Mouse (Mus musculus) T-helper 2 cell (primary cell): ENCODE measurements around the gene Gm6899.

Experiments used
- in situ Hi-C: fragments of 300-600 bp; cut with MboI, MseI; formaldehyde crosslinking; loops from one replicate; pipeline ENCODE4 v1.15.1; 2025; ENCODE audit warnings: high pct_unique_total_duplicates

The Gm6899 gene

GRCm38 (mm10) chr11:26593061-26594059 lies at the start of gene Gm6899, which contains the start of gene Vrk2:
TSS of gene Gm6899 (plus strand) at chr11:26593241.
TSS of gene Vrk2 (minus strand) at chr11:26593999.
- in situ Hi-C loops: no loop called here

GRCm38 (mm10) chr11:26551551-26551950 lies 41.5 kb upstream of the Gm6899 start:
- in situ Hi-C loops: no loop called here

DNA sequence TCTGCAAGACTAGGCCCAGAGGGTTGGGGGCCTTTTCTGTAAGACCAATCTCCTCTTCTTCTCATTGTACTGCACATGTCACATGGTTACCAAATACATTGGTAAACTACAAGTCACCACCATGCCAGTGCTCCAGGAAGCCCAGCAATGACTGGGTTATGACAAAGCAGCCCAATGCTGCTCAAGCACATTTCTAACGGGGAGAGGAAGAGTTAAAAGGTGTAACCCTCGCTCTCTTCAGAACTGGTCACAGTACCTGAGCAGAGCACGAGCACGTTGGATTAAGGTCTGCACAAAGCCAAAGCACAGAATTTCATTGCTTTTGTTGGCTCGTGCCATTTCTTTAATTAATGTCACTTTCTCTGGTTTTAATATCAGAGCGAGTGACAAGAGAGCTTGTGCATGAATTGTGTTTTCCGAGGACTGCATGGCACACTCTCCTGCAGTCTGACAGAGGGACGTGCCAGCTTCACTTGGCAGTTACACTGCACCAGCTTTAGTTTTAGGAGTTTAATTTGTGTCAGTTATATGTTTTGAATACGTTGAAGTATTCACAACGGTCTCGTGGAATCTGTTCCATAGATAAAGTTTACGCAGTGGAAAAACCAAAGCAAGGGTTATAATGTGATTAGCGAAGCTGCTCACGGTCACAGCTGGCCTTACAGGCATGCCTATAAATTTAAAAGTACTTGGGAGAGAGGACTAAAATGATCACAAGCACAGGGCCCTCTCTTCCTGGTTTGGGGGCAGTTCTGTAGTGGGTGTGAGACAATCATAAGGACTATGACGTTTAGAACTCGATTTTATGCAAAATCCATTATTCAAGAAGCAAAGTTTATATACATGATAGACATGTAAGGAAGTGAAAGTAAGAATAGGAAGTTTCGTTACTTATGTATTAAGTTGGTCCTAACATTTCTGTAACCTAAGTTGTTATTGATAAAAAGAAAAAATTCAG lies 7.4 kb upstream of the Gm6899 start:
- in situ Hi-C loops: loop anchor here (10.0 kb wide), 1 partner anchor 201 kb away; the partner anchor contains the start of gene Fancl

DNA sequence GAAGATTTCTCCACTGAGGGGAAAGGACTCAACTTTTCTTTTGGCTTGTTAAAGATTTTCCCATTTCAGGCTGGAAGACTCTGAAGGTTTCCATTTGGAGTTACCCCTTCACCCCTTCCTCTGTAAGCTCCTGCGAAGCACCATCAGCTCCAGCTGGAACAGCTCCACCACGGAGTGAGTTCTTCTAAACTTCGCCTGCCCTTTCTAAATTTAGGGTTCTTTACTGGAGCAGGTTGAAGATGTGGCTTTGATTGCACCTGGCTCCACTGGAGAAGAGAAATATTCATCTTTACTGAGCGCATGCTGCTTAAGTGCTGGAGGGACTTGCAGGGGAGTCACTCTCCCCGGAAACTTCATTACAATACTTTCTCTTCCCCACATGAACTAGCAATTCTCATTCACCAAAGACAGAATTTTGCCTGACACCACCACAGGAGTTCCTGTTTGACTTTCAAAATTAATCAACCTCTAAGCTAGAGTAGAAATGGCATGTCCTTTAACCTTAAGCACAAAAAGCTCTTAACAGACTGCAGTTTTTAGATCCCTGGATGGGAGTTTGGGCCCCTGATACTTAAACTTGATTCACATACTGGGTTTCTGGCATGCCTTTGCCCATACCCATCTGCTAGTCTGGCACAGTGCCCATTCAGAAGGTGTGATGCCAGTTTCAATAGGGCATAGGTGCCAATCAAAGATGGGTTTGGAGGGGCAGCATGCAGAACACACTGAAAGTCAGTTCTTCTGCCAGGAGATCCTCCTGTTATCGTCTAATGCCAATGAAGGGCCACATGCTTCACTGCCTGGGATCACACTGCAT lies 6.5 kb upstream of the Gm6899 start:
- in situ Hi-C loops: loop anchor here (10.0 kb wide), 1 partner anchor 202 kb away; the partner anchor contains the start of gene Fancl

DNA sequence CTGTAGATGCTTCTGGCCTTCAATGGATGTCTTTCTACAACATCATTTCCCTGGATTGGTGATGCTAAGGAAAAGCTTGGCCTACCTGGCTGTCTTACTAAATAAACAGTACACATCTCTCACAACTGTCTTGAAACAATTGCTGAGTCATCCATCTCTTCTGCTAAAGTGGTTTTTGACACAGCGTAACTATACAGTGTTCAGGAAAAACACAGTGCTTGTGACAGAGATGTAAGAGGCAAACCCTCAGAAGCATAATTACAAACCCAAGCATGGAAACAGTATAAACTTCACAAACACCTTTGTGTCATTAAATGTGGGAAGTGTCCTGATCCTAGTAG lies 5.9 kb upstream of the Gm6899 start:
- in situ Hi-C loops: loop anchor here (10.0 kb wide), 1 partner anchor 202 kb away; the partner anchor contains the start of gene Fancl

GRCm38 (mm10) chr11:26592395-26593053 lies 517 bp upstream of the Gm6899 start:
- in situ Hi-C loops: no loop called here

DNA sequence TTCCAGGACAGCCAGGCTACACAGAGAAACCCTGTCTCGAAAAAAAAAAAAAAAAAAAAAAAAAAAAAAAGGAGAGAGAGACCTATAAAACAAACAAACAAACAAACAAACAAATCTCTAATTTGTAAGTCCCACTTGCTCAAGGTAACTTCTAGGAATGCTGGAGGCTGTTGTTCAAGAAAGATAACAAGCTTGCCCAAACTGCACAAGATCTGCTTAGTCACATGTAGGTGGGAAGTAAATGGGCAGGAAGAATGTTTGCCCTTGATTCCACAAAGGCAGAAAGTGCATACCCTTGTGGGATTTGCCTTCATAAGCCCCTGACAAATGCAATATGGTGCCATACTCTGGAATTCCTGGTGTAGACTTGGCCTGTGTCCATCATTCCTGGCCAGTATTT lies 1.4 kb downstream of the Gm6899 start:
- in situ Hi-C loops: no loop called here

DNA sequence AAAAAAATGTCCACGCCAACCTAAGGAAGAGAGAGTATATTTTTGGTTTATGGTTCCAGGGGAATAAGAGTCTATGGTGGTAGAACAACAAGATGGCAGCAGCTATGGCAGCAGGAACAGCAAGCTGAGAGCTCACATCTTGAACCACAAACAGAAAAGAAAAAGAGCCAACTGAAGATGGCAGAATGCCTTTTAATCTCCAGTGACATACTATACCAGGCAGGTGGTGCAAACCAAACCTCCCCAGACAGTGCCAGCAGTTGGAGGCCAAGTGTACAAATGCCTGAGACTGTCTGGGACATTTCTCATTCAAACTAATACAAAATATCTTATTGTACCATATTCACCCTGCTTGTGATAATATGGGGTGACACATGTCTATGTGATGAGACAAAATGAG lies 3.1 kb downstream of the Gm6899 start:
- in situ Hi-C loops: no loop called here

GRCm38 (mm10) chr11:26597145-26597544 lies 4.1 kb downstream of the Gm6899 start:
- in situ Hi-C loops: no loop called here

DNA sequence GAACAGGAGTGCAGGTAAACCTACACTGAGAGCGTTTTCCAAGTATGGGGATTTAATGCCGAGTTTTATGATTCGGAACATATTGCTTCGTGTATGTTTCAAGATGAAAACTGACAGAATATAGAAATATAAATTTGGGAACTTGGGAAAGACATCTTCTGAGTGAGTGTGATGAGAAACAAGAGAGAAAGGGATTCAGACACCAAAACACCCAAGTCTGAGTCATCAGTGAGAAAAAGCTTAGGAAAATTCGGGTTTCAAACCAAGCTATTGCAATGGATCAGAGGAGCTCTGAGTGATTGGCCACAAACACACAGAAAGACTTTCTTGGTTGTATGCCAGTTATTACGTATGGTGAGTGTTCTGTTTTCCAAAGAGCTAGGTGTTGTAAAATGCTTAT lies 4.7 kb downstream of the Gm6899 start:
- in situ Hi-C loops: no loop called here

DNA sequence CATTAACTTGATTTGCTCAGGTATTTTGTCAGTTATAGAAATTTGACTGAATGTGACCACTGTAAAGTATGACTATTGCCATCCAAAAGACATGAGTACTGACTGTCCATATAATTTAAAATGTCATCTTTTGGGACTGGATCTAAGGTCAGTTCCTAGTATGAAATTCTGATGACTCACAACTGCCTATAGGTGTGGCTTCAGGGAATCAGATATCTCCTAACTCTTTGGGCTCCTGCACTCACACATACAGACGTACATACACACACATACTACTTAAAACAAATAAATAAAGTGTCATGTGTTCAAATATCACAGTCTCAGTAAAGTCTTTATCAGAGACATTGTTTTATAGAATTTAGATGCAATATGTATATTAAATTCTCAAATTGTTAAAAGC lies 5.8 kb downstream of the Gm6899 start:
- in situ Hi-C loops: no loop called here

DNA sequence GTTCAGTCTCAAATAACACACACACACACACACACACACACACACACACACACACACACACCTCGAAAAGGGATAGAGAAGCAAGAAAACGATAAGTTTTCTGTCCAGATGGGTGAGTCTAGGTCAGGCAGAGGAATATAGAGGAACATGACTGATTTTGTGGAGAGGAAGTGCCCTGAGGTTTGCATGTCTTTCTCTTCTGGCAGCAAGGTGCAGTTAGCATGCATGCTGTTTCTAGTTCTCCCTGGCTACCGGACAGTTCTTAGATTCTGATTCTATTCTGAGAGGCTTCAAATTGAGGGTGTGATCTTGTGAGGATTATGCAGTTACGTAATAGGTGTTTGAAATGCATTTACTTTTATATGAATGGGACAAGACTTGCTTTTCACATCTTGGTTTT lies 7.7 kb downstream of the Gm6899 start:
- in situ Hi-C loops: loop anchor here (10.0 kb wide), 1 partner anchor 364 kb away; no protein-coding TSS in a partner anchor

DNA sequence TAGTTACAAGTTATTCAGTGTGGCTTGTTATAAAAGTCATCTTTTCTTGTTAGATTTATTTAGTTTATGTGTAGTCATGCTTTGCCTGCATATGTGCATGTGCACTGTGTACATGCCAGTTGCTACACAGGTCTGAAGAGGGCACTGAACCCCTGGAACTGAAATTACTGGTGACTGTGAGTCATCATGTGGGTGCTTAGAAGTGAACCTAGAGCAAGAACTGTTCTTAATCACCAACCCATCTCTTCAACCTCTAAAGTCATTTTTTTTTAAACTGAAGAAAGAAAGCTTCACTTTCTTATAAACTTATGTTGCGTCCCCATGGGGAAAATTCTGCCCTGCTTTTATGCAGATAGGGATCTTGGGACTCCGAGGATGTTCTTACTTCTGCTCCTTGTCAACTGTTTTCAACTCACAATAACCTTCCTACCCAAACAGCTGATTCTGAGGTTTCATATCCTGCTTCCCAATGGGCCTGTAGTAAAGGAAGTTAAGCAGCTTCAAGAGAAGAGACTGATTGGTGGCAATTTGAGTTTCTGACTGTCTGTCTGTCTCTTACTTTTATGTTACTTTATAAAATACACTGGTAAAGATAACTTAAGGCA lies 8.6 kb downstream of the Gm6899 start:
- in situ Hi-C loops: loop anchor here (10.0 kb wide), 1 partner anchor 363 kb away; no protein-coding TSS in a partner anchor

- in situ Hi-C loops: loop anchor here (10.0 kb wide), 1 partner anchor 361 kb away; no protein-coding TSS in a partner anchor
Observed at GRCm38 (mm10) chr11:26604061-26604655, 11.1 kb downstream of the Gm6899 start.

DNA sequence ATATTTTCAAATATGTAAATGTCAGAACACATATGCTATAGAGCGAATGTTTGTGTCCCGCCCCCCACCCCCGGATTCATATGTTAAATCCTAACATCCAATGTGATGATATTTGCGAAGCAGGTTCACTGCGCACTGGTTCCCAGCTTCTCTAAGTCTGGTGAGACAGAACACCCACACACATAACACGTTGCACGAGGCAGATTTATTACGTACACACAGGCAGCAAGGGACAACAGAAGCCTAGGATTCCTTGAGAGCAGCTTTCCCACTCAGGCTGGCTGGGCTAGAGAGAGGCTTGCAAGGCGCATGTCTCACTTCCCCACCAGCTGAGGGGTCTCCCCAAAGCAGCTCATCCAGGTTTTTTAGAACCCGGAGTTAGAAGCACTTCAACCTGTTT lies 15.8 kb downstream of the Gm6899 start:
- in situ Hi-C loops: loop anchor here (10.0 kb wide), 1 partner anchor 356 kb away; no protein-coding TSS in a partner anchor

- in situ Hi-C loops: no loop called here
Observed at GRCm38 (mm10) chr11:26618475-26619223, 25.6 kb downstream of the Gm6899 start.

DNA sequence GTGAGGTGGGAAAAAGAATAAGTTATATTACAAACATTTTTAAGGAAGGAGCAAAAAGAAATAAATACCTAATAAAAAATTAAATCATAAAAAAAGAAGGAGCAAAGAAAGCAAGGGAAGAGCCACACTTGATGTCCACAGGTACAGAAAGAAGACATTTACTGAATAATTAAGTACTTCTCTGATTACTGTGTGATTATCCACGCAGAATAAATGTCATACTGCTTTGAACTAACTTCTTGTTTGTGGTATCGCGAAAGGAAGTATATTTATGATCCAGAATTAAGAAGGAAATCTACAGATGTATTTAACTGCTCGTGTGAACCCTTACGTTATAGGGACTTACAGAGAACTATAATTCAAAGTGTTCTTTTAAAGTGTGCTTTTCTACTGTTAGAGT lies 29.7 kb downstream of the Gm6899 start:
- in situ Hi-C loops: no loop called here

DNA sequence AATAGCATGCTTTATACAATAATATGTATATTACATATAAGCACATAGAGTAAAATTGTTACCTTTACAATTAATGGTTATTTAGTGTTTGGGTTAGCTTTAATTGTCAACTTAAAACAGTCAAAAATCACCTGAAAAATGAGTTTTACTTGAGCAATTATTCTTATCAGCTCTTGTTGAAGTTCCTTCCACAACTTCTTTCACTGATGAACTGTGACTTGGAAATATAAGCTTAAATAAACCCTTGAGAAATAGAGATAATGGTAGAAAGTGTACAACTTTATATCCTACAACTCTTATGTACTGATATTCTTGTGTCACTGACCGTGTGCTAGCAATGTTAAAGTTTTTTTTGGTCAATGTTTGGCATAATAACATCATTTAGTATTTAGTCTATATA lies 43.2 kb downstream of the Gm6899 start:
- in situ Hi-C loops: no loop called here

DNA sequence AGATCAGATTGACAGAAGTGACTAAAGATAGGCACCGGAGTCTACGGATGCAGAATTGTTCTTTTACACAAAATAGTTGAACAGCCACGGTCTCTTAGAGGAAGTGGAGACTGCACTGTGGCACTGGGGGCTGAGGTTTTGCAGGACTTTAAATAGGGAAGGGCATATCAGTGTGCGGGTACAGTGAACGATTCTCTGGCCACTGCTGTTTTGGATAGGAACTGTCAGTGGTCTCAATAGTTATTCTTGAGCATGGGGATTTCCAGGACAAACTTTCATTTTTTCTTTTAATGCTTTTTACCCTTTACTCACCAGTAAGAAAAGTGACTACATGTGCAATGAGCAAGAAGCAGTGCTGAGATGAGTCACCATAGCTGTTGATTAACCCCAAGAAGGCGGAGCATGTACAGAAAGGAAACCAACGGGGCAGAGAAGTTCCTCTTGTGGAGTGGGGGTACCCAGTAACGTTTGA lies 47.3 kb downstream of the Gm6899 start:
- in situ Hi-C loops: no loop called here
